Mouse (Mus musculus) yolk sac, embryonic 10.5 days (tissue): ENCODE data around the gene Ugt1a5.
A peak's percentile ranks its signal among the peaks of the same experiment; 100 is the strongest.

ENCODE experiments used
- DNase-seq: peaks from one replicate; pipeline ENCODE4 v3.0.0-alpha.2; 2017; ENCODE audit warnings: low spot score

Gene Ugt1a5

DNA sequence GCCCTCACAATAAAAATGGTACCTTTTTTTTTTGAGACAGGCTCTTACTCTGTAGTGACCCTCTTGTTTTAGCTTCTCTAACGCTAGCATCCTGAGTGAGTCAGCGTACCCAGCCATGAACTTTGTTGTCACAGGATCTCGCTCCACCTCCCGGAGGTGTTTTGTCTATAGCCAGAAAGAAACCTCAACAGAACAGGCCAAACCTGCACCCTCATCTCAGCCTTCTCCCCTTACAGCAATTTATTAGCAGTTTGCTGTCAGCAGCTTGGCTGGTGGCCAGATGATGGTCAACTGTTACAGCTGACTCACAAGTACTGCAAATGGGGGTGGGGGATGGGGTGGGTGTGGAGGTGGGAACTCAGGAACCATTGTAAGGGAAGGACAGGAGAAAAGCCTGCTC lies 96.4 kb downstream of the Ugt1a5 start:
- peak; percentile 86 for DNase-seq

GRCm38 (mm10) chr1:88262961-88263360 lies 97.1 kb downstream of the Ugt1a5 start:
- DNase-seq: no peak

DNA sequence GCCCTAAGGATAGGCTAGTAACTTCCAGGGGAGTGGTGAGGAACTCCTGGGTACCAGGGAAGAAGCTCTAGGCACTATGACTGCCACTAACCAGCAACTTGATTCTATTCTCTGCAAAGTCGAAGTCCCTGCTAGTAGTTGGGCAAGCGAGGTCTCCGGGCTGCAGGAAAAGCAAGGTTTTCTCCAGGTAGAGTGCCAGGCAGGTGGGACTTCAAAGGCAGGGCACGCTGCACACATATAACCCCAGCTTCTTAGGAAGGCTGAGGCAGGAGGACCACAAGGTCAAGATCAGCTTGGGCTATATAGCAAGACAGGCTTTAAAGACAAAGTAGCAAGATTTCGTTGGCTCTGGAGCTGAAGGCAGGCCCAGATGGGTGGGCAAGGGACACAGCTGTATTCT lies 98.0 kb downstream of the Ugt1a5 start:
- DNase-seq: no peak

GRCm38 (mm10) chr1:88264237-88264868 lies 98.5 kb downstream of the Ugt1a5 start:
- DNase-seq: no peak

GRCm38 (mm10) chr1:88264869-88265240 lies 99.0 kb downstream of the Ugt1a5 start:
- DNase-seq: no peak

- DNase-seq: no peak
Measured at GRCm38 (mm10) chr1:88266123-88266522, 100.3 kb downstream of the Ugt1a5 start.

GRCm38 (mm10) chr1:88267489-88267888 lies 101.7 kb downstream of the Ugt1a5 start:
- DNase-seq: no peak

DNA sequence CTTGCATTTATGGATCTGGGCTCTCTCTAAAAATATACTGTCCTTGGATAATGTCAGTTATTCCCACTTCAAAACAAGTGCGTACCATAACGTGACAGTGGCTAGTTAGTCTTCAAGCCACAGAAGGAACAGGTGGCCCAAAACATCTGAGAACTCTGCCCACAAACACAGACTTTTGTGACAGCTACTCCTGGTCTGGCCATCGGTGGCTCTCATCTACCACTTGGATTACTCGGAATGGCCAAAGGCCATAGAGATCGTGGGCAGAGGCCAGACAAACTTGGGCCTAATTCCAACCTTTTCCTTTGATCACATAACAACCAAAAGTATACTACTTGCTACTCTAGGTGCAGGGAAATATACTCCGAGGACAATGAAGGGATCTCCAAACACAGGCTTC lies 102.3 kb downstream of the Ugt1a5 start:
- DNase-seq: no peak
